Mouse (Mus musculus): ENCODE results near the gene Osgep. TPM values are rescaled to one million over a fixed set of nuclear protein-coding genes. Genes with fewer than 3 reads are reported as not detected.
A peak's percentile ranks its signal among the peaks of the same experiment; 100 is the strongest.
"Not testable (repeated sequence)": the region's sequence is repeated elsewhere in the genome, so short reads cannot be mapped to it uniquely, and the experiment has no call there.

Osgep gene
- polyA plus RNA-seq, 1 experiment from 2014 or later, result 111 TPM

- 86% methylated on average over 2 of the region's 2 CpGs for WGBS
- H3K27ac ChIP-seq (ENCODE audit: poor library complexity, severe bottlenecking); H3K9ac ChIP-seq; ATAC-seq (ENCODE audit: insufficient number of reproducible peaks, low FRiP score); H3K4me3 ChIP-seq; H3K36me3 ChIP-seq; H3K9me3 ChIP-seq (replicated peaks); H3K4me2 ChIP-seq: not testable (repeated sequence)
- Histone ChIP-seq H3K4me1 (replicated peaks) (peaks cover 14% of the 10 kb centered on the region), H3K27me3 (replicated peaks) (peaks cover 33% of the 10 kb centered on the region)
These were observed 26.7 kb downstream of the Osgep start for GRCm38 (mm10) chr14:50897992-50898391.

- H3K36me3 ChIP-seq, result no peaks in the 10 kb centered on the region
- WGBS, result 35% methylated on average over 7 of the region's 7 CpGs
- H3K27ac ChIP-seq (ENCODE audit: poor library complexity, severe bottlenecking), result no peak within 1 kb of the TSS
- H3K9ac ChIP-seq, result peak within 1 kb of the TSS; percentile 65
- ATAC-seq (ENCODE audit: insufficient number of reproducible peaks, low FRiP score), result no peak
- peak within 1 kb of the TSS; percentile 83 for H3K4me2 ChIP-seq
- H3K9me3 ChIP-seq (replicated peaks), result no peaks in the 10 kb centered on the region
- H3K4me3 ChIP-seq, result peak within 1 kb of the TSS; percentile 49
- peaks cover 14% of the 10 kb centered on the region for H3K4me1 ChIP-seq (replicated peaks)
- peaks cover 33% of the 10 kb centered on the region for H3K27me3 ChIP-seq (replicated peaks)
These were observed 27.3 kb downstream of the Osgep start, which contains the start of gene Klhl33 for GRCm38 (mm10) chr14:50897374-50897765. Klhl33 (minus strand) TSS chr14:50897507.

DNA sequence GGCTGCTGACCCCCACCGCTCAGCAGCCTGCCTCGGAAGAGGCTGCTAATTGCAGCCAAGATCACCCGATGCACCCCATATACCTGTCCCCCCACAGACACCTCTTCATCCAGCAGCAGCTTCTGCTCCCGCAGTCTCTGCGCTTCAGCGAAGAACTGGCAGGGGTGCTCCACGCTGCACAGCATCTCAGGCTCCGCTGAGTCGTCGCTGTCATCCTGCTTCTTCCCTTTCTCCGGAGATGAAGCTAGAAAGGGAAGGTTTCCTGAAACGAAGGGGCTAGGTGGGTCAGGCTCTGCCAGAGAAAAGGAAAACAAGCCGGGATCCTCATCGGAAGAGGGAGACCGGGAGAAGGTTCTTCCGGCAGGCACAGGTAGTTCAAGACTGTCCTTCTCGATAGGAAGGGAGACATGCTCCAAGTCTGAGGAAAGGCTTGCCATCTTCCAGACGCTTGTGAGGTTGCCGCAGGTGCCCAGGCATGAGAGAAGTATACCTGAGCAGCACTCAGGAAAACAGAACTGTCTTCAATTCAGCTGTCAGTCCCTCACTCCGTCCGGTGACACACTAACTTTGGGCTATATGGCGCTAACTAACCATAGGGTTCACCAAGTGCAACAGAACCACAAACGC lies 27.8 kb downstream of the Osgep start:
- peak overlapping the region; percentile 83 for H3K4me2 ChIP-seq
- no peak for ATAC-seq (ENCODE audit: insufficient number of reproducible peaks, low FRiP score)
- peaks cover 33% of the 10 kb centered on the region for H3K27me3 ChIP-seq (replicated peaks)
- peak overlapping the region; percentile 65 for H3K9ac ChIP-seq
- H3K36me3 ChIP-seq, result no peaks in the 10 kb centered on the region
- H3K4me1 ChIP-seq (replicated peaks), result peaks cover 14% of the 10 kb centered on the region
- H3K27ac ChIP-seq (ENCODE audit: poor library complexity, severe bottlenecking), result no peak overlapping the region
- H3K4me3 ChIP-seq, result peak overlapping the region; percentile 49
- 19% methylated on average over 23 of the region's 23 CpGs for WGBS
- no peaks in the 10 kb centered on the region for H3K9me3 ChIP-seq (replicated peaks)

GRCm38 (mm10) chr14:50895985-50896746 lies 28.5 kb downstream of the Osgep start:
- H3K4me3 ChIP-seq, result peak overlapping the region; percentile 49
- peak overlapping the region; percentile 65 for H3K9ac ChIP-seq
- H3K4me2 ChIP-seq, result peak overlapping the region; percentile 83
- H3K9me3 ChIP-seq (replicated peaks), result no peaks in the 10 kb centered on the region
- peaks cover 14% of the 10 kb centered on the region for H3K4me1 ChIP-seq (replicated peaks)
- no peaks in the 10 kb centered on the region for H3K36me3 ChIP-seq
- no peak overlapping the region for H3K27ac ChIP-seq (ENCODE audit: poor library complexity, severe bottlenecking)
- WGBS, result 14% methylated on average over 19 of the region's 19 CpGs
- H3K27me3 ChIP-seq (replicated peaks), result peaks cover 33% of the 10 kb centered on the region
- ATAC-seq (ENCODE audit: insufficient number of reproducible peaks, low FRiP score), result no peak

DNA sequence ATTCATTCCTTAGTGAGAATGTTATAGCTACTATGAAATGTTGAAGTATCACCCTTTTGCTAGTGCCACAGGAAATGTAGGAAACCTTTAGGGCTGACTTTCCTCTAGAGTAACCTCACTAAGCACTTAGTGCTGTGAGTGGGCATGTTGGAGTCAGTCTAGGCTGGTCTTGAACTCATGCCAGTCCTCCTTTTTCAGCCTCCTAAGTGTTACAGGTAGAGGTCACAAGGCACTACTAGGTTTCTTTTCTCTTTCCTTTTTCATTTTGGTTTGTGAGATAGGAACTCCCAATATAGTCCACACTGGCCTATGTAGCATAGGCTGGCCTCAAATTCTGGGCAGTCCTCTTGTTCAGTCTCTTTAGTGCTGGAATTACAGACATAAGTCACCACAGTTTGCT lies 29.3 kb downstream of the Osgep start:
- H3K4me2 ChIP-seq, result no peak overlapping the region
- H3K4me3 ChIP-seq, result no peak overlapping the region
- ATAC-seq (ENCODE audit: insufficient number of reproducible peaks, low FRiP score), result no peak
- H3K27me3 ChIP-seq (replicated peaks), result peaks cover 33% of the 10 kb centered on the region
- H3K36me3 ChIP-seq, result no peaks in the 10 kb centered on the region
- H3K27ac ChIP-seq (ENCODE audit: poor library complexity, severe bottlenecking), result no peak overlapping the region
- H3K9me3 ChIP-seq (replicated peaks), result no peaks in the 10 kb centered on the region
- no peak overlapping the region for H3K9ac ChIP-seq
- peaks cover 14% of the 10 kb centered on the region for H3K4me1 ChIP-seq (replicated peaks)

DNA sequence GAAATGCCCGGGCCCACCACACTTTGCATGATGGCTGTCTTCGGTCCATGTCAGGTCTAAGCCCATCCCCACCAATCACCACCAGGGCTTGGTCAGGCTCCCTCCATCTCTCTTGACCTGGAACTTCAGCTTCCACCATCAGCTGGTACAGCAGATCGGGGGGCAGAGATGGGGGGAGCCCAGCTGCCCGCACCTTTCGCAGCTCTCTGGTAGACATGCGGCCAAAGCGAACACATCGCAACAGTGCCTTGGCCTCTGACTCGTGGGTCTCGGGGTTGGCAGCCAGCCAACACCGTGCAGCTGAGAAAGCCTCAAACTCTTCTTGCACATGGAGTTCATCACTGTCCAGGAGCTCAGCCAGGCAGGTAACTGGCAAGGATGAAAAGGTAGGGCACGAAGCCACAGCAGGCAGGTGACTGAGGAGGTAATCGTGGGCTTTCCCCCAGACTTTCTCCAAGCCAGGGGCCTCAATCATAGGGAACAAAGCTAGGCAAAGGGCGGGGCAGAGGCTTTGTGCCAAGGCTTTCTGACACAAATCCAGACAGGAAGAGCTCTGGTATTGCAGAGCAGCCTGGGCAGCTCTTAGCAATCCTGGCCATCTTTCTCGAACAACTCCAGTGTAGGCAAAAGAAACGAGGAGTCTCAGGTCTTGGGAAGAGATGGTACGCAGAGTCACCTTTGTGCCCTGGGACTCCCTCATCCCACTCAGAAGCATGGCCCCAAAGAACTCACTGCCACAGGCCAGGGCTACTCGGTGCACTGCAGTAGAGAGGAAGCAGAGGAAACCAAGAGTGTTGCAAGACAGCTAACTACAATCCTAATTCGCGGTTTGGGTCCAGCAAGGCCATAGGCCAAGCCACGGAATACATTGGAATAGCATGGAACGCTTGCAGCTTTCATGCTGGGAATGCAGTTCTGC lies 31.9 kb downstream of the Osgep start:
- peaks cover 32% of the 10 kb centered on the region for H3K27me3 ChIP-seq (replicated peaks)
- no peaks in the 10 kb centered on the region for H3K36me3 ChIP-seq
- 78% methylated on average over 22 of the region's 22 CpGs for WGBS
- H3K27ac ChIP-seq (ENCODE audit: poor library complexity, severe bottlenecking), result no peak overlapping the region
- no peak for ATAC-seq (ENCODE audit: insufficient number of reproducible peaks, low FRiP score)
- H3K4me1 ChIP-seq (replicated peaks), result peaks cover 14% of the 10 kb centered on the region
- H3K4me3 ChIP-seq, result no peak overlapping the region
- H3K9me3 ChIP-seq (replicated peaks), result 0 out of 2 replicates have a peak, but pooled peaks cover 3% of the 10 kb centered on the region
- no peak overlapping the region for H3K4me2 ChIP-seq
- no peak overlapping the region for H3K9ac ChIP-seq

- no peak overlapping the region for H3K4me2 ChIP-seq
- no peak for ATAC-seq (ENCODE audit: insufficient number of reproducible peaks, low FRiP score)
- no peaks in the 10 kb centered on the region for H3K36me3 ChIP-seq
- peaks cover 12% of the 10 kb centered on the region for H3K4me1 ChIP-seq (replicated peaks)
- WGBS, result 75% methylated on average over 7 of the region's 7 CpGs
- H3K27me3 ChIP-seq (replicated peaks), result peaks cover 25% of the 10 kb centered on the region
- H3K27ac ChIP-seq (ENCODE audit: poor library complexity, severe bottlenecking), result no peak overlapping the region
- H3K4me3 ChIP-seq, result no peak overlapping the region
- 0 out of 2 replicates have a peak, but pooled peaks cover 3% of the 10 kb centered on the region for H3K9me3 ChIP-seq (replicated peaks)
- H3K9ac ChIP-seq, result no peak overlapping the region
These were observed 32.6 kb downstream of the Osgep start for GRCm38 (mm10) chr14:50892091-50892490.

- 79% methylated on average over 8 of the region's 8 CpGs for WGBS
- no peak for ATAC-seq (ENCODE audit: insufficient number of reproducible peaks, low FRiP score)
These were observed 33.1 kb downstream of the Osgep start for GRCm38 (mm10) chr14:50891621-50892020.

GRCm38 (mm10) chr14:50876236-50876950 lies 48.3 kb downstream of the Osgep start:
- Histone ChIP-seq H3K36me3 (0 out of 2 replicates have a peak, but pooled peaks cover 4% of the 10 kb centered on the region), H3K9ac (no peak overlapping the region), H3K9me3 (replicated peaks) (no peaks in the 10 kb centered on the region), H3K4me1 (replicated peaks) (no peaks in the 10 kb centered on the region), H3K27ac (ENCODE audit: poor library complexity, severe bottlenecking) (no peak overlapping the region), H3K4me3 (no peak overlapping the region), H3K4me2 (no peak overlapping the region), H3K27me3 (replicated peaks) (no peaks in the 10 kb centered on the region)
- 82% methylated on average over 6 of the region's 6 CpGs for WGBS
- no peak for ATAC-seq (ENCODE audit: insufficient number of reproducible peaks, low FRiP score)

More at GRCm38 (mm10) chr14:50891621-50892020, 33.1 kb downstream of the Osgep start:
- Histone ChIP-seq H3K27me3 (replicated peaks) (peaks cover 20% of the 10 kb centered on the region), H3K27ac (ENCODE audit: poor library complexity, severe bottlenecking) (no peak overlapping the region), H3K4me1 (replicated peaks) (peaks cover 8% of the 10 kb centered on the region), H3K4me3 (no peak overlapping the region), H3K9ac (no peak overlapping the region), H3K9me3 (replicated peaks) (0 out of 2 replicates have a peak, but pooled peaks cover 3% of the 10 kb centered on the region), H3K36me3 (no peaks in the 10 kb centered on the region), H3K4me2 (no peak overlapping the region)

DNA sequence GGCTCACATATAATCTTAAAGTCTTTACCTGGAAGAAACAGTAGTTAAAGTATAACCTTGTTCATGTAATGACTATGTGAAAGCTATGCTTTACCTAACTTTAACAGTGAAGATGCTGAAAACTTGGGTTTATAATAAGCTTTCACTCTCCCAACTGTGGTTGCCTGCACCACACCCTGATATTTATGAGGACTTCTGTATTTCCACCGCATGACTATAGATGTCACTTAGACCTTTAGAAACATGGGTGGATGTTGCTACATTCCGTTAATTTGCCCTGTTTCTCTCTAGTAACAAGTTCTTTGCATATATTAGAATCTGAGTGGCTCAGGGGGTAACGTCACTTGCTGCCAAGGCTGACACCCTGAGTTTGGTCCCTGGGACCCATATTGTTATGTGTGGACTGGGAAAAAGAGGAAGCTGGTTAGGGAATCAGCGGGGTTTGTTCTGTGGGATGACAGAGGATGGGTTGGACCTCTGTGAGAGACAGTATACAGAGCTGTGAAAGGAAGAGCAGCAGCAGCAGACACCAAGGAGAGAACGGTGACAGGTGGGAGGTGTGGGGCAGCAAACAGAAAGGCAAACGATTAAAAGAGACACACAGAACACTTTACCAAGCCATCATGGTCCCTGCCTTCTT lies 49.0 kb downstream of the Osgep start:
- Histone ChIP-seq H3K4me2 (no peak overlapping the region), H3K9me3 (replicated peaks) (no peaks in the 10 kb centered on the region), H3K9ac (no peak overlapping the region), H3K27me3 (replicated peaks) (no peaks in the 10 kb centered on the region), H3K27ac (ENCODE audit: poor library complexity, severe bottlenecking) (no peak overlapping the region), H3K36me3 (0 out of 2 replicates have a peak, but pooled peaks cover 4% of the 10 kb centered on the region), H3K4me3 (no peak overlapping the region), H3K4me1 (replicated peaks) (no peaks in the 10 kb centered on the region)
- ATAC-seq (ENCODE audit: insufficient number of reproducible peaks, low FRiP score), result no peak
- WGBS, result 79% methylated on average over 6 of the region's 6 CpGs
